Mouse (Mus musculus): ENCODE measurements around the gene Paqr9. TPM values are rescaled to one million over a fixed set of nuclear protein-coding genes. Genes with fewer than 3 reads are reported as not detected.

Paqr9 gene
- total and polyA plus RNA-seq, 3 experiments: not detected

Other genes with a start within 250 kb of the Paqr9 start
- not detected in 2 replicates for gene Chst2, start 152.9 kb upstream of the Paqr9 start, total RNA-seq (2012; rRNA removed)
- not detected in 2 replicates for gene Chst2, start 152.9 kb upstream of the Paqr9 start, total RNA-seq (2014; rRNA removed)
- gene Chst2, start 152.9 kb upstream of the Paqr9 start, polyA plus RNA-seq (2012; ENCODE audit: insufficient read length, low read depth): not detected in 2 replicates
- gene U2surp, start 47.7 kb upstream of the Paqr9 start, total RNA-seq (2012; rRNA removed): 46.5 and 64.0 TPM in 2 replicates
- gene U2surp, start 47.7 kb upstream of the Paqr9 start, total RNA-seq (2014; rRNA removed): 87.7 and 121 TPM in 2 replicates
- 100 and 103 TPM in 2 replicates for gene U2surp, start 47.7 kb upstream of the Paqr9 start, polyA plus RNA-seq (2012; ENCODE audit: insufficient read length, low read depth)
- gene Pcolce2, start 77.9 kb downstream of the Paqr9 start, total RNA-seq (2012; rRNA removed): 0.04 TPM in 1 of 2 replicates, not detected in the other
- gene Pcolce2, start 77.9 kb downstream of the Paqr9 start, total RNA-seq (2014; rRNA removed): not detected in 2 replicates
- 0.11 TPM in 1 of 2 replicates, not detected in the other for gene Pcolce2, start 77.9 kb downstream of the Paqr9 start, polyA plus RNA-seq (2012; ENCODE audit: insufficient read length, low read depth)
- not detected in 2 replicates for gene Trpc1, start 190.7 kb downstream of the Paqr9 start, total RNA-seq (2012; rRNA removed)
- gene Trpc1, start 190.7 kb downstream of the Paqr9 start, total RNA-seq (2014; rRNA removed): not detected in 2 replicates
- gene Trpc1, start 190.7 kb downstream of the Paqr9 start, polyA plus RNA-seq (2012; ENCODE audit: insufficient read length, low read depth): not detected in 2 replicates